Mouse (Mus musculus) heart, embryonic 14.5 days (tissue): ENCODE measurements around the gene Chd1l. TPM values are rescaled to one million over a fixed set of nuclear protein-coding genes. Genes with fewer than 3 reads are reported as not detected.
A peak's percentile ranks its signal among the peaks of the same experiment; 100 is the strongest.

Experiments used
- ATAC-seq: fragments of 200-750 bp; cut with Nextera tagmentation; 2 replicates; pipeline ENCODE4 v1.8.0; 2017; ENCODE audit warnings: low read depth, moderate TSS enrichment; ENCODE audit not compliant: insufficient number of reproducible peaks, insufficient read depth, low FRiP score
- H3K27ac ChIP-seq, 2 experiments: fragments of 200-500 bp in 1 of 2; fragments of 300-500 bp in 1 of 2; sonication (generic) in 1 of 2; replicated peaks in 1 of 2; 2 replicates each; pipeline ENCODE4 v1.5.1; 2012 to 2014; ENCODE audit warnings: low read depth in 2 of 2, low read length in 2 of 2, control low read depth in 1 of 2, mild to moderate bottlenecking in 1 of 2, mixed read lengths in 1 of 2; ENCODE audit not compliant: control insufficient read depth in 1 of 2, insufficient read depth in 1 of 2
- H3K27me3 ChIP-seq: fragments of 300-500 bp; sonication (generic); 2 replicates; pipeline ENCODE4 v1.6.1; 2014; ENCODE audit warnings: mild to moderate bottlenecking, low read length, control low read depth; ENCODE audit not compliant: control insufficient read depth, insufficient read depth
- H3K36me3 ChIP-seq: fragments of 300-500 bp; sonication (generic); 2 replicates; pipeline ENCODE4 v1.6.1; 2014; ENCODE audit warnings: mild to moderate bottlenecking, control low read depth, low read length, mixed read lengths; ENCODE audit not compliant: control insufficient read depth, insufficient read depth
- H3K4me1 ChIP-seq, 2 experiments: fragments of 200-500 bp in 1 of 2; fragments of 300-500 bp in 1 of 2; sonication (generic) in 1 of 2; 2 replicates each; pipeline ENCODE4 v1.6.1; 2012 to 2014; ENCODE audit warnings: low read length in 2 of 2, control low read depth in 1 of 2, mixed read lengths in 1 of 2; ENCODE audit not compliant: control insufficient read depth in 2 of 2, insufficient read depth in 2 of 2
- H3K4me2 ChIP-seq: fragments of 300-500 bp; sonication (generic); 2 replicates; pipeline ENCODE4 v1.6.1; 2014; ENCODE audit warnings: mild to moderate bottlenecking, low read length
- H3K4me3 ChIP-seq, 2 experiments: fragments of 200-500 bp in 1 of 2; fragments of 300-500 bp in 1 of 2; sonication (generic) in 1 of 2; 2 replicates each; pipeline ENCODE4 v1.5.1; 2012 to 2014; ENCODE audit warnings: low read length in 2 of 2, mild to moderate bottlenecking in 2 of 2, control low read depth in 1 of 2, low read depth in 1 of 2, moderate library complexity in 1 of 2; ENCODE audit not compliant: control insufficient read depth in 1 of 2, insufficient read depth in 1 of 2
- H3K9ac ChIP-seq: fragments of 300-500 bp; sonication (generic); 2 replicates; pipeline ENCODE4 v1.6.1; 2014; ENCODE audit warnings: mild to moderate bottlenecking, low read length
- H3K9me3 ChIP-seq: fragments of 300-500 bp; sonication (generic); 2 replicates; pipeline ENCODE4 v1.6.1; 2016; ENCODE audit warnings: low read length, control low read depth; ENCODE audit not compliant: control insufficient read depth
- WGBS: fragments of 180-500 bp; shearing (Covaris S2); extraction: QIAGEN DNeasy Blood & Tissue Kit; methylation state at CpG from one replicate; pipeline ENCODE4 v1.1.7; 2014; 5-methylcytosine and 5-hydroxymethylcytosine counted together
- polyA plus RNA-seq: library from polyadenylated mRNA; unstranded; fragments of >200 nt; fragmentation: Nextera tagmentation; extraction: Ambion mirVana; gene quantifications from 2 replicates; pipeline ENCODE4 v1.2.1, GENCODE M21; 2014

Gene Chd1l
- polyA plus RNA-seq, 1 experiment from 2014 or later = 14.0 TPM

DNA sequence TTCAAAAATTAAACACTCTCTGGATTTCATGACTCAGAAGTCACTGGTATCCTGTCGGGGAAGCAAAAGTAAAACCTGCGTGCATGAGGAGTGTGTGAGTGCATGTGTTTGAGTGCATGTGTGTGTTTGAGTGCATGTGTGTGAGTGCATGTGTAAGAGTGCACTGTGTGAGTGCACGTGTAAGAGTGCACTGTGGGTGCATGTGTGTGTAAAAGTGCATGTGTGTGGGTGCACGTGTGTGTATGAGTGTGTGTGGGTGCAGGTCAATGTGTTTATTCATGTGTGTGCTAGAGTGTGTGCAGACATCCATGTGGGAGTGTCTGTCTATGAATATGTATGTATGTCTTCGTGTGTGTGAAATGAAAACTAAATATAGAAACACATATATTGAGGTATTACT, 51.4 kb downstream of the Chd1l start:
- no peak overlapping the region for H3K4me3 ChIP-seq
- no peak overlapping the region for H3K9ac ChIP-seq
- H3K4me1 ChIP-seq = no peaks in the 10 kb centered on the region
- no peak for ATAC-seq
- H3K27me3 ChIP-seq = no peaks in the 10 kb centered on the region
- H3K9me3 ChIP-seq = no peaks in the 10 kb centered on the region
- no peak overlapping the region for H3K27ac ChIP-seq
- no peak overlapping the region for H3K4me2 ChIP-seq
- WGBS = 84% methylated on average over 5 of the region's 5 CpGs
- H3K36me3 ChIP-seq = peaks cover 15% of the 10 kb centered on the region

DNA sequence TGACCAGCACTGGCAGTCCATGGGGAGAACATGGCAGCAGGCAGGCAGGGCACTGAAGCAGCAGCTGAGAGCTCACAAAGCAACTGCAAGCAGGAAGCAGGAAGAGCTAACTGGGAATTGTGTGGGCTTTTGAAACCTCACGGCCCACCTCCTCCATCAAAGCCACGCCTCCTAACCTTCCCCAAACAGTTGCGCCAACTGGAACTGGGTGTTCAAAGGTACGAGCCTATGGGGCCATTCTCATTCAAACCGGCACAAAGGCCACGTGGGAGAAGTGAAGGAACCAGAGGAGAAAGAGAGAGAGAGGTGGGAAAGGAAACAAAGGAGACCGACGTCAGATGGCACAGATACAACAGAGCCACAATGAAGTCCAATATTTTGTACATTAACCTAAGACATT, 63.8 kb downstream of the Chd1l start:
- WGBS = 56% methylated on average over 8 of the region's 8 CpGs
- Histone ChIP-seq H3K4me2 (no peak overlapping the region), H3K27ac (no peak overlapping the region), H3K36me3 (no peaks in the 10 kb centered on the region), H3K9ac (no peak overlapping the region), H3K9me3 (no peaks in the 10 kb centered on the region), H3K4me3 (no peak overlapping the region), H3K27me3 (no peaks in the 10 kb centered on the region), H3K4me1 (no peaks in the 10 kb centered on the region)
- no peak for ATAC-seq

DNA sequence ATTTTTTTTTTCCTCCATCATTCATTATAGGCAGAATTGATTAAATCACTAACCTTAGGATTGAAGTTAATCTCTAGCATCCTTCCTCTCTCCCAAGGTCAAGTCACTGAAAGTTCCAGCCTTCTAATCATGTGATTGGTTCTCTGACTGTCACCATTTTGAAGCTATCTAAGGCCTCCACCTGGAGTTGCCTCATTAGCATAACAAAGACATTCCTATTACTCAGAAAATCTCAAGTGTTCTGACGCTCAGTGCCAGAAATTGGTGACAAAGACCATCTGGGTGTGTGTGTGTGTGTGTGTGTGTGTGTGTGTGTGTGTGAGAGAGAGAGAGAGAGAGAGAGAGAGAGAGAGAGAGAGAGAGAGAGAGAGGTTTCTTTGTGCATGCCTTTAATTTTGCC, 69.8 kb downstream of the Chd1l start:
- ATAC-seq = no peak
- H3K27me3 ChIP-seq = no peaks in the 10 kb centered on the region
- WGBS = 18% methylated on average over 1 of the region's 1 CpGs

DNA sequence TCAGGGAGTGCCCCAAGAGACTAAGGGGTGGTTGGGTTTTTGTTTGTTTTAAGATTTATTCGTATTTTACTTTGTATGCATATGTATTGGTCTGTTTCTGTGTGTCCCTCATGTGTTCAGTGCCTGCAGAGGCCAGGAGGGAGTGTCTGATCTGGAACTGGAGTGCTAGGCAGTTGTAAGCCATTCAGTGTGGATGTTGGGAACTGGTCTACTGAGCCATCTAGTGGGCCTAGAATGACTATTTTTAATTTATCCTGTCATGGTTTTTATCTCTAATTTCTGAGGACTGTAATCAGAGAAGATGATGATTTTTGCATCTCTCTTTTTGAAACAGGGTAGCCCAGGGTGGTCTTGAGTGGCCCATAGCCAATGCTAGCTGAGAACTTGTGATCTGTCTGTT, 71.4 kb downstream of the Chd1l start:
- no peaks in the 10 kb centered on the region for H3K27me3 ChIP-seq
- no peak overlapping the region for H3K27ac ChIP-seq
- no peak for ATAC-seq
- no peak overlapping the region for H3K9ac ChIP-seq
- H3K4me1 ChIP-seq = no peaks in the 10 kb centered on the region
- 27% methylated on average over 1 of the region's 1 CpGs for WGBS
- no peak overlapping the region for H3K4me2 ChIP-seq
- no peak overlapping the region for H3K4me3 ChIP-seq
- no peaks in the 10 kb centered on the region for H3K9me3 ChIP-seq
- H3K36me3 ChIP-seq = no peaks in the 10 kb centered on the region

More for the DNA sequence above, 69.8 kb downstream of the Chd1l start:
- no peaks in the 10 kb centered on the region for H3K36me3 ChIP-seq
- H3K9ac ChIP-seq = no peak overlapping the region
- 0 out of 4 replicates have a peak overlapping the region, but pooled peaks of 1 of the 2 experiments have one; percentile 21 for H3K27ac ChIP-seq
- H3K9me3 ChIP-seq = no peaks in the 10 kb centered on the region
- H3K4me2 ChIP-seq = no peak overlapping the region
- H3K4me3 ChIP-seq = no peak overlapping the region
- H3K4me1 ChIP-seq = no peaks in the 10 kb centered on the region

DNA sequence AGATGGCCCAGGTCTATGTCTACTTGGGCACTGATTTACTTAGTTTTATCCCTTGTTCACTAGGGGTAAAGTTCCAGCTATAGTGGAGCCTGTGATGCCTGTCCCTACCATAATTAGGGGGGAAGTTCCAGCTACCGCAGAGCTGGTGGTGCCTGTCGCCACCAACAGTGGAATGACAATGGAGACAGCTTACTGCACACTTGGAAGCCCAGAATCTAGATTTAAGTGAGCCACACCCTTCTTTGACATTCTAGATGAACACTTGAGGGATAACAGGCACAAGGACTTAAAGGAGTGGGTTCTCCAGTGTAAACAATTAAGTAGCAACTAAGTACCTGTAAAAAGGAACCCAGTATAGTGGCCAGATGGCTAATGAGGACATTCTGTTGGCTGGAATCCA, 73.0 kb downstream of the Chd1l start:
- no peak for ATAC-seq
- Histone ChIP-seq H3K36me3 (no peaks in the 10 kb centered on the region), H3K9ac (no peak overlapping the region), H3K4me2 (no peak overlapping the region), H3K9me3 (no peaks in the 10 kb centered on the region), H3K27me3 (no peaks in the 10 kb centered on the region), H3K27ac (no peak overlapping the region), H3K4me3 (no peak overlapping the region), H3K4me1 (no peaks in the 10 kb centered on the region)
- 72% methylated on average over 2 of the region's 2 CpGs for WGBS

DNA sequence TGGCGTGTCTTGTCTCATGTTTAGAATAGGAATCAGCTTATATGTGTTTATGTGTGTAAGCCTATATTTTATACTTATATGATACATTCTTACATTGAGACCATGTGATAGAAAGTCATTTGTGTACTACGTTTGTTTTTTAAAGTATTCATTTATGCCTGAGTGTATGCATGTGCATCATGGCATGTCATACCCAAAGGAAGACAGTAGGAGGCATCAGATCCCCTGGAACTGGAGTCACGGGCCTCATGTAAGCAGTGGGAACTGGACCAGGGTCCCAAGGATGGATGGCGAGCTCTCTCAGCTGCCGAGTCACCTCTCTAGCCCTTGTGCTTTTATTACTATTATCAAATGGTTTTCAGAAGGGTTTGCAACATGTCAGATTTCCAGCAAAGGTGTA, 74.3 kb downstream of the Chd1l start:
- H3K4me3 ChIP-seq = no peak overlapping the region
- H3K4me1 ChIP-seq = no peaks in the 10 kb centered on the region
- no peak overlapping the region for H3K9ac ChIP-seq
- H3K27me3 ChIP-seq = no peaks in the 10 kb centered on the region
- no peaks in the 10 kb centered on the region for H3K36me3 ChIP-seq
- no peaks in the 10 kb centered on the region for H3K9me3 ChIP-seq
- H3K27ac ChIP-seq = no peak overlapping the region
- ATAC-seq = no peak
- 83% methylated on average over 5 of the region's 5 CpGs for WGBS
- no peak overlapping the region for H3K4me2 ChIP-seq

DNA sequence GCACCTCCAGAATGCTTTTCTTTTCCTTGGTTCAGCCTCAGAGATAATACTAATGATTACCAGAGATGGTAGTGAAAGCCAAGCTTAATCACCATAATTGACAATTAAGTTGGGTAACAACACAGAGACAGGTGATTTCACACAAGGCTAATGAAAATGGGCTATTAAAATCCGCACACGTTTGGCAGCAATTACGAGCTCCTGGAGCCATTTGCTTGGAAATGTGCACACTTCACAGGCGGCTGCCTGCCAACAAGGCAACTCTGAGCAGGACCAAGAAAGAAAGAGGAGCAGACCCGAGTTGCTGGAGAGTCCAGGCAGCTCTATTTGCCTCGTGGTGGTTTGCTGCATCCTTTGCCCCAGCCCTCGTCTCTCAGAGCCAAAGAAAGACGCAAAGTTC, 84.5 kb downstream of the Chd1l start:
- no peak overlapping the region for H3K9ac ChIP-seq
- no peaks in the 10 kb centered on the region for H3K36me3 ChIP-seq
- H3K27ac ChIP-seq = no peak overlapping the region
- 77% methylated on average over 8 of the region's 8 CpGs for WGBS
- ATAC-seq = no peak
- H3K4me2 ChIP-seq = no peak overlapping the region
- peaks cover 6% of the 10 kb centered on the region; the same call in 1 of the 2 replicates for H3K9me3 ChIP-seq
- H3K27me3 ChIP-seq = no peaks in the 10 kb centered on the region
- H3K4me1 ChIP-seq = 0 out of 4 replicates have a peak, but pooled peaks cover 0 to 2% of the 10 kb centered on the region in 2 experiments
- no peak overlapping the region for H3K4me3 ChIP-seq

DNA sequence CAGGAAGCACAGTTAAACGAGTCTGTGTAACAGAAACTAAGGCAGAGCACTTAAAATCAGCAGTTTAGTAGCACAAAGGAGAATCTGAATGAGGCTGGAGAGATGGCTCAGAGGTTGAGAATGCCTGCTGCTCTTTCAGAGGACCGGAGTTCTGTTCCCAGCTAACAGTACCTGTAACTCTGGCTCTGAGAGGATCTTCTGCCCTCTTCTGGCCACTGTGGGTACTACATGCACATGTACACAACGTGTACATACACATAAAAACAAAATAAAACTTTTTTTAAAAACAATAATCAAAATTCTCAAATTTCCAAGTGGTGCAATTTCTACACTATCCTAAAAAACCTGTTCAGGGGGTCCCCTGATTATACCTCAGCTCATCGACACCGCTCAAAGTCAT, 85.2 kb downstream of the Chd1l start:
- Histone ChIP-seq H3K27me3 (no peaks in the 10 kb centered on the region), H3K9ac (no peak overlapping the region), H3K36me3 (no peaks in the 10 kb centered on the region), H3K4me3 (no peak overlapping the region), H3K4me2 (no peak overlapping the region), H3K9me3 (peaks cover 9% of the 10 kb centered on the region; the same call in 1 of the 2 replicates), H3K4me1 (0 out of 4 replicates have a peak, but pooled peaks cover 0 to 2% of the 10 kb centered on the region in 2 experiments), H3K27ac (no peak overlapping the region)
- ATAC-seq = no peak
- WGBS = 80% methylated on average over 5 of the region's 5 CpGs
